8 mouse cellular contexts compared by ENCODE assay signal in genomic region chr3:51583574-51584391, GRCm38 (mm10). TPM values are rescaled to one million over a fixed set of nuclear protein-coding genes. Genes with fewer than 3 reads are reported as not detected.
DNase-seq lines count a peak whose midpoint lies in the region; ATAC-seq and TF ChIP-seq lines count a peak whose summit lies in the region.

No protein-coding gene starts in this region.

- peak overlapping the region; percentile 18; the same call in 1 of the 2 replicates for H3K9ac ChIP-seq in forebrain, embryonic 13.5 days

- no peaks in the 10 kb centered on the region for H3K27me3 ChIP-seq in forebrain, embryonic 13.5 days
- no peaks in the 10 kb centered on the region for H3K27me3 ChIP-seq in thymus, adult 2 months (ENCODE audit: control insufficient read depth, insufficient read depth, low read length)

- no peaks in the 10 kb centered on the region for H3K36me3 ChIP-seq in forebrain, embryonic 13.5 days (ENCODE audit: poor library complexity, severe bottlenecking)
- no peaks in the 10 kb centered on the region for H3K36me3 ChIP-seq in thymus, adult 2 months (ENCODE audit: control insufficient read depth, insufficient read depth, low read length)

- TF ChIP-seq CTCF in brain, embryonic 14.5 days (IDR thresholded peaks at IDR 0.05; ENCODE audit: borderline replicate concordance, extremely low read depth, insufficient read depth, insufficient read length): peak; percentile 84
- no peak for TF ChIP-seq CTCF in thymus, adult 2 months (IDR thresholded peaks at IDR 0.05; ENCODE audit: borderline replicate concordance, control insufficient read depth, extremely low read depth, insufficient read depth, low read length, poor library complexity)

- no peak overlapping the region for H3K27ac ChIP-seq in forebrain, embryonic 13.5 days
- no peak overlapping the region for H3K27ac ChIP-seq in thymus, adult 2 months (ENCODE audit: control insufficient read depth, insufficient read depth, low read length)

- H3K4me2 ChIP-seq in forebrain, embryonic 13.5 days: no peak overlapping the region

- peak; percentile 92 for DNase-seq in brain, embryonic 14.5 days (ENCODE audit: low read depth)
- DNase-seq in heart, postnatal 10 days: peak; percentile 87 to 93
- peak; percentile 71 to 93 for DNase-seq in kidney, postnatal 25 days
- peak; percentile 73 to 80 for DNase-seq in lung, adult 18-20 months
- DNase-seq in thymus, adult 2 months: peak; percentile 72

- peak; percentile 86 for ATAC-seq in CD4-positive, CD25-positive, alpha-beta regulatory T cell, adult 4 months
- ATAC-seq in forebrain, embryonic 13.5 days: peak; percentile 87
- peak; percentile 62 for ATAC-seq in neutrophil, adult 5-6 weeks (ENCODE audit: extremely low read depth, insufficient number of reproducible peaks, low FRiP score, poor library complexity, severe bottlenecking)

- 30% methylated on average over 18 of the region's 18 CpGs for WGBS in forebrain, embryonic 13.5 days
- 41% methylated on average over 18 of the region's 18 CpGs for WGBS in thymus, adult 2 months

- no peaks in the 10 kb centered on the region for H3K9me3 ChIP-seq in forebrain, embryonic 13.5 days (replicated peaks)

- intact Hi-C loops in heart, postnatal 10 days (cut with DNase I): loop anchor here (1.0 to 2.0 kb wide), 2 partner anchors 65 to 659 kb away; no protein-coding TSS in a partner anchor

- no peak for TF ChIP-seq POLR2A in brain, embryonic 14.5 days (IDR thresholded peaks at IDR 0.05; ENCODE audit: borderline replicate concordance, extremely low read depth, insufficient read depth, insufficient read length, poor library complexity, severe bottlenecking)
- no peak for TF ChIP-seq POLR2A in thymus, adult 2 months (IDR thresholded peaks at IDR 0.05; ENCODE audit: control insufficient read depth, extremely low read depth, insufficient read depth, low read length, poor library complexity)

- no peak overlapping the region for H3K4me3 ChIP-seq in forebrain, embryonic 13.5 days
- no peak overlapping the region for H3K4me3 ChIP-seq in thymus, adult 2 months (ENCODE audit: control insufficient read depth, insufficient read depth, low read length)

- H3K4me1 ChIP-seq in forebrain, embryonic 13.5 days: 0 out of 2 replicates have a peak, but pooled peaks cover 5% of the 10 kb centered on the region
- peaks cover 7% of the 10 kb centered on the region for H3K4me1 ChIP-seq in thymus, adult 2 months (replicated peaks; ENCODE audit: control insufficient read depth, insufficient read depth, low read length)

RNA-seq across cellular contexts. Expression of gene Setd7, which starts 23.1 kb away (rescaled TPM):
- polyA plus RNA-seq in CD4-positive, CD25-positive, alpha-beta regulatory T cell, adult 4 months (2017; shearing (Covaris generic)): 10 to 100 TPM in 1 of 2 experiments, 1 to 10 TPM in 1; 9.6 to 10.3 TPM
- 15.3 and 15.7 TPM in 2 replicates for polyA plus RNA-seq in brain, embryonic 14.5 days (2012; rRNA removed)
- polyA plus RNA-seq in forebrain, embryonic 13.5 days (2015; fragmentation: Nextera tagmentation; extraction: Ambion mirVana): 5.1 TPM in 2 replicates
- 10 to 100 TPM; 57.0 to 67.0 TPM for total RNA-seq in heart, postnatal 10 days (2021)
- total RNA-seq in neutrophil, adult 5-6 weeks (2017): 52.6 and 54.0 TPM in 2 replicates
- 62.8 TPM in 2 replicates for polyA plus RNA-seq in thymus, adult 2 months (2012; rRNA removed)
